Mouse (Mus musculus): ENCODE results near the gene Rnf144a.
A peak's percentile ranks its signal among the peaks of the same experiment; 100 is the strongest.

Gene Rnf144a

GRCm38 (mm10) chr12:26373721-26374120, 41.3 kb downstream of the Rnf144a start:
- no peak for DNase-seq (ENCODE audit: low spot score)

DNA sequence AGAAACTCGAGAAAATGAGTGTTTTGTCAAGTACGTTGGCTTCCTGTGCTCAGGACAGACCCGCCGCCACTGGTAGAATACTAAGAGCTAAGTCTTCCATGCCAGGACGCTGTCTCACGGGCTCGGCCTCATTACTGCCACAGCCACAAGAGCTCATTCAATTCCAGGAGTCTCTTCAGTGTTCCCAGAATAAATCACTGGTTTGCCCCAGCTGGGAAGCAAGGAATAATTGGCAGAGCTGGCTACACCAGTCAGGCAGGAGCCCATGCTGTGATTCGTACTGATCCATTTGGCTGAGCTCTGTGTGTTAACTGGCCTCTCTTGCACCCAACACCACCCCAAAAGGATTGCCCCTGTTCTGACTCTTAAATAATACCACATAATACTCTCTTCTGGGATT, 45.0 kb downstream of the Rnf144a start:
- no peak for DNase-seq (ENCODE audit: low spot score)

DNA sequence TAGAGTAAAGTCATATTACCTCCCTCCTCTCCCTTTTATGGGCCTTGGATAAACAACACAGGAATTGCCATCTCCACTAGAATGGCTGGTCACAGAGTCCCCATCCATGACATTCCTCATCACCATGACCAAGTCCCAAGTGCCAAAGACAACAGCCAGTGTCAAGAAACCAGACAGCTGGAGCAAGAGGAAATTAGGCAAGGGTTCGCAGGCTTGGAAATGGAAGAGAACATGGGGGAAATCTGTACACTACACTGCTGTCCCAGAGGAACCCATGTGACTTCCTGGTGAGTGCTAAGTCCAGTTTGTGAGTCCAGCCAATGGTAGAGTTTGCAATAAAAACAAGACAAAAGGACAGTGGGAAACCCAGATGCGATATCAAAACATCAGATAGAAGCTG, 47.7 kb downstream of the Rnf144a start:
- no peak for DNase-seq (ENCODE audit: low spot score)

DNA sequence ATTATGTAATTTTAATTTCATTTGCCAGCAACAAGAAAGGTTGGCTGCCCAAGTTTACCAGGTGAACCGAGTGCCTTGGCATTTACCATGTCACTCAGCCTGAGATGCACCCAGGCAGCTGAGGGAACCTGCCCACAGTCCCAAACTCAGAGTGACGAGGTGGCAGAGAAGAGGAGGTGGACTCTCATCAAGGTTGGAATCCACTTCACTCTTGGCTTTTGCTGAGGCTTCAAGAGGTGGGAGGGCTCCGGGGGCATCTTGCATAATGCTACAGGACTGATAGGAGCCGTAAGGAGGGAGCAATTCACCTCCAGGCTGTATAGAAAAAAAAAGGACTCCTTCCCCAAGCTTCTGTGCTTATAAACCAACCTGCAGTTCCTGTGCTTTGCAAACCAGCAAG, 48.7 kb downstream of the Rnf144a start:
- no peak for DNase-seq (ENCODE audit: low spot score)

GRCm38 (mm10) chr12:26365531-26366315, 49.3 kb downstream of the Rnf144a start:
- DNase-seq (ENCODE audit: low spot score), result no peak

DNA sequence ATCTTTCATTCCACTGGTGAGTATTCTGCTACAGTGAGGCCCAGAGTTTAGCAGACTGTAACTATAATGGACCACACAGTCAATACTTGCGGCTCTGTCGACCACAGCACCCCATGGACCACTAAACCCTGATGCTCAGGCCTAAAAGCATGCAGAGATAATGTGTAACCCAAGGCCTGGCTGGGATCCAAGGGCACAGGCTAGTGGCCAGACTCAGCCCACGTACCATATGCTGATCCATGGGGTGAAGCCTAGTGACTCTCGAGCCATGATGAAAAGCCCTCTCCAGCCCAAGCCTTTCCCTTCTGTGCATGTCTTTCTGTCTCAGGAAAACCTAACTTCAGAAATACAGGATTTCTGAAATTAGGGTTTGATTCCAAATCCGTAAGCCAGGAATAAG, 50.2 kb downstream of the Rnf144a start:
- DNase-seq (ENCODE audit: low spot score), result no peak

DNA sequence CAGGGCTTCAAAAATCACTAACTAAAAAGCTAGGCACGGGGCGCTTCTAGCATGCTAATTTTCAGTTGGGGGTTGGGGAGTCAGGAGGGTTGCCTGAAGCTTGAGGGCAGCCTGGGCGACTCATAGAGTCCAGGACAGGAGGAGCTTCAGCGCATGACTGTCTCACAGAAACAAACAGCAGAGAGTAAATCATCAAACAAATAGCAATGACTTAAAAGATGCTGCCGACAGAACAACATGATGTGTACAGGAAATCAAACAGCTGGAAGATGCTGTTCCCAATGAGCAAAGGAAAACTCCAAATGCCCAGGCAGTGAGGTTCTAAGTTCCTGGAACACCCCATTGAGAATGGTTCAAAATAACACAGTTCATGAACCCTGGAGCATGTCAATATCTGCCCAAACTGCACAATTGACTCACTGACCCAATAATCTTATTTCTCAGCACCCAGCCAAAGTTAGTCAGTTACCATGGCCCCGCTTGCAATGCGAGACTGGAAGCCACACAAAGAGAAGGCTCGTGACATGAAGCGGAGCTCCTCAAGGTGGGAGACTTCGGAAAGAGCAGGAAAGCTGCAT, 54.0 kb downstream of the Rnf144a start:
- DNase-seq (ENCODE audit: low spot score), result no peak

- DNase-seq (ENCODE audit: low spot score), result no peak
Observed at GRCm38 (mm10) chr12:26359817-26360216, 55.2 kb downstream of the Rnf144a start.

DNA sequence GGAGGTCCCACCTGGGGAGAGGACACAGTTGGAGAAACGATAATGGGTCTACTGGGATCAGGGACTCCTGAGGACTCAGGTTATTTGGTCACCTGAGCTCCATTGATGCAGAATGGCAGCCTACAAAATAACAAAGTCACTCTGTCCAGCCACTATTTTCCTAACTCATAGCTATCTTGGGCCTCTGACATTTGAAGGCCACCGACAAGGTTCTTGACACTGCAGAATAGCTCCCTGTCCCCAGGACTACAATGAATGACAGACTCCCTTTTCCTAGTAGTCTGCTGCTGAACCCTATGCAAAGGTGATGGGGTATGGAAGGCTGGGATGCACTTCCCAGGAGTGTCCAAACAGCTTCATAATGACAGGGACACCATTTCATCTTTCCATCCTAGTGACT, 55.8 kb downstream of the Rnf144a start:
- DNase-seq (ENCODE audit: low spot score), result no peak

DNA sequence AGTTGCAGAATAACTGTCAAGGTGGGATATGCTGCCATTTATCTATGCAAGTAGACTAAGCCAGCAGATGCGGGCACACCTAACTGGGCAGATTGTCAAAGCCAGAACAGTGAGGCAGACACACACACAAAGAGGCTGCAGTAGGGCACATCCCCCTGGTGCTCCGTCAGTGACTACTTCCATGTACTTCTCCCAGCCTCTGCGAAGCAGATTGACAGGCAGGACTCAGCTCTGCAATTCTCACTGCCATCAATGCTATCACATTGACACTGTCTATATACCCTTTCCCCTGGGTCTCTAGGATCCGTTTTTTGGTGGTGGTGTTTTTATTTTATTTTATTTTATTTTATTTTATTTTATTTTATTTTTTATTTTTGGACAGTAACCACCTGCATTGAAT, 57.8 kb downstream of the Rnf144a start:
- no peak for DNase-seq (ENCODE audit: low spot score)

DNA sequence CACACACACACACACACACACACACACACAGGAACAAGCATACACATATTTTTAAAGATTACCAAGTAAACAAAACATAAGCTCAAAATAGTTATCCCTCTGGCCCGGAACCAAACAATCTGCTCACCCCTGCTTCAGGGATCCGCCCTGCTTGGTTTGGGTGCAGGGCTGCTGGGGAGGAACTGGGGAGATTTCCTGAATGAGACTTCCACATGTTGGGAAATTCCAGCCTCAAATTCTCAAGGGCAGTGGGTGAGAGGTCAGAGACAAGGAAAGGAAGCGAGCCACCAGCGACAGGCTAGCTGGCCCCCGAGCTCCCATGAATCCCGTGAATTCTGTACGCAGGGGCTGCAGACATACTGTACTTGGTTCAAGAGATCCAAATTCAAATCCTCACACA, 58.9 kb downstream of the Rnf144a start:
- peak; percentile 23 for DNase-seq (ENCODE audit: low spot score)

GRCm38 (mm10) chr12:26351321-26351720, 63.7 kb downstream of the Rnf144a start:
- no peak for DNase-seq (ENCODE audit: low spot score)

DNA sequence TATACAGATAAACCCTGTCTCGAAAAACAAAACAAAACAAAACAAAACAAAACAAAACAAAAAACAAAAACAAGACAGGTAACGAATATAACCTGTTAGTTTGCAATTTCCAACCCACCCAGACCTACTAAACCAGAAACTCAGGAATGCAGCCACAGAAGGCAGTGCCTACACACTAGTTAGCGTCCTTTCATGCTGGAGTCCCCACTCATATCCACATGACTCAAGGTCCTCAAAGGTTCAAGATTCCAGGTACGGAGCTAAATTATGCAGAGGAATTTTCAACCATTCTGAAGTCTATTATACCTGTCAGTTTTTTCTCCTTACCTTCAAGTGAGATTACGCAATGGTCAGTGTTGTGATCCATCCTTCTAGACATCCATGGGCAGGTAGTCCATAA, 70.6 kb downstream of the Rnf144a start:
- DNase-seq (ENCODE audit: low spot score), result no peak

DNA sequence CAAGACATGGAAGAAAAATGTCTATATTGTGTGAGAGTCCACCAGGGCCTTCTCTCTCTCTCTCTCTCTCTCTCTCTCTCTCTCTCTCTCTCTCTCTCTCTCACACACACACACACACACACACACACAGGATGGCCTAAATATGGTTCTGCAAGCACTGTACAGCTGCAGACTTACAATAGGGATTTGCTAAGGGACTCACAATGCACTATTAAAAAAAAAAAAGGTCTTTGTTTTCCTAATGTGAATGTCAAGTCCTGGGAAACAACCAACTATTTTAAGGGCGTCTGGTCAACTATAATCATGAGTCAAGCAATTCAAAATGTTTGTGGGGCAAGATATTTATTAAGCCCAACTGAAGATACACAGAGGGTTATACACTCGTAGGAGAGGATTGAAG, 71.9 kb downstream of the Rnf144a start:
- DNase-seq (ENCODE audit: low spot score), result no peak

DNA sequence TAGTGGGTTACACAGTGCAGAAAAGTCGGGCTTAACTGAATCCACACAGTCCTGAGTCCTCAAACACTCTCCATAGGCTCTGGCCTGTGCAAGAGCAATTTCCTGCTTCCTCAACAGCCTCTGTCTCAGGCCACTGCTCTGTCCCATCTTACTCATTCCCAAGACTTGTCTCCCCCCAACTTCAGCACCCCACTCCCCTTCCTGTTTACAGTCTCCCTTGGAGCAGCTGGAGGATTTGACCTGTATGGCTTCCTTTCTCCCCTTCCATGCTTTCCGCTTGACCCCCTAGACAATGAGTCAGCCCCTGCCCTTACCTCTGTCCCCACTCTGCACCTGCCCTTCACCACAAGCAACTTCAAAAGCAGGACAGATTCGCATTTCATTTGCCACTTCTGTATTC, 72.4 kb downstream of the Rnf144a start:
- DNase-seq (ENCODE audit: low spot score), result no peak

DNA sequence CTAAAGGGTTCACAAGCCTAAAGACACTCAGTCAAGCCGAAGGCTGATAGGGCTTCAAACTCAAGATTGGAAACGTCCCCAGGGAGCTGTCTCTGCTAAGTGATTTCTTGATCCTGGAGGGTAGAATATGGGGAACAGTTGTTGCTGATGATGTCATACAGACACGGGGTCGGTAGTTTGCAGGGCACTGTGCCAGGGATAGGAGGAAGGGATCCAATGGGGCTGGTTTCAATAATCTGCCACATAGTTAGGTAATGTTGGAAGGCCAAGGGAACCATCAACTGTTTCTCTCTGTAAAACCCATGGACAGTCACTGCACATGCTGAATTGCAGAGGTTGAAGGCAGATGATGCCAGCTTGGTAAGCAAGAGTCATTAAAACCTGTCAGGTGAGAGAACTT, 73.0 kb downstream of the Rnf144a start:
- DNase-seq (ENCODE audit: low spot score), result no peak

GRCm38 (mm10) chr12:26340621-26341020, 74.4 kb downstream of the Rnf144a start:
- DNase-seq (ENCODE audit: low spot score), result no peak

DNA sequence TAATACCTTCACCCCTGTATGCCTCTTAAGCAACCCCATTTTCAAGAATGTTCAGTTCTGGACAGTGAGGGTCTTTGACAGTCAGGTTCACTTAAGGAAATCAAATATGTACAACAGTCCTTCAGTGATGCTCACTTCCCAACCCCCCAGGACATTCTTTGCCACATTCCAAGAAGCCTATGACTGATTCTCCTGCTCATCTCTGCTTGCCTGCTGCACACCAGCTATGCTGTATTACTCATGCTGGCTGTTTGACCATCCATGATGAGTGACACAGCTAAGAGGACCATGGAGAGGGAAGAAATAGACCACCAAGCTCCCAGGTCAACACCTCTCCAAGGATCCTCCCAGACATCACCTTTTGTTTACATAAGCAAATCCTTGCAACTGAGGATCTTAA, 75.2 kb downstream of the Rnf144a start:
- DNase-seq (ENCODE audit: low spot score), result no peak

GRCm38 (mm10) chr12:26339181-26339580, 75.9 kb downstream of the Rnf144a start:
- DNase-seq (ENCODE audit: low spot score), result no peak

DNA sequence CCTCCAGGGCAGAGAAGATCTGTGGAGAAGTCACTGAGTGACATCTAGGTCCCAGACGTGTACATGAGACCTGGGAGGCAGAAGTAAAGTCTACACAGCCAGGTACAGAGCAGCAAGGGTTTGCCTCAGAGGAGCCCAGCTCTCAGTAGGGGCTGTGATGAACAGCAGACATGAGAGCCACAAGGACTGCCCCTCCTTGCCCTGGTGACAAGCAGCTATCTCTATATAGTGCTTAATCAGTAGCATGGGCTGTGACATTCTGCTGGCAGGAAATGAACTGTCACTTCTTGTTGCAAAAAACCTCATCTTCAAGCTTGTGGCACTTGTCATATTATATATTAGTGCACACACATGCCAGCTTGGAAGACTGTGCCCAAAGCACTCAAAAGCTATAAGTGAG, 81.4 kb downstream of the Rnf144a start:
- no peak for DNase-seq (ENCODE audit: low spot score)

GRCm38 (mm10) chr12:26331048-26331447, 84.0 kb downstream of the Rnf144a start:
- peak; percentile 26 for DNase-seq (ENCODE audit: low spot score)

GRCm38 (mm10) chr12:26329756-26330155, 85.3 kb downstream of the Rnf144a start:
- DNase-seq (ENCODE audit: low spot score), result no peak

DNA sequence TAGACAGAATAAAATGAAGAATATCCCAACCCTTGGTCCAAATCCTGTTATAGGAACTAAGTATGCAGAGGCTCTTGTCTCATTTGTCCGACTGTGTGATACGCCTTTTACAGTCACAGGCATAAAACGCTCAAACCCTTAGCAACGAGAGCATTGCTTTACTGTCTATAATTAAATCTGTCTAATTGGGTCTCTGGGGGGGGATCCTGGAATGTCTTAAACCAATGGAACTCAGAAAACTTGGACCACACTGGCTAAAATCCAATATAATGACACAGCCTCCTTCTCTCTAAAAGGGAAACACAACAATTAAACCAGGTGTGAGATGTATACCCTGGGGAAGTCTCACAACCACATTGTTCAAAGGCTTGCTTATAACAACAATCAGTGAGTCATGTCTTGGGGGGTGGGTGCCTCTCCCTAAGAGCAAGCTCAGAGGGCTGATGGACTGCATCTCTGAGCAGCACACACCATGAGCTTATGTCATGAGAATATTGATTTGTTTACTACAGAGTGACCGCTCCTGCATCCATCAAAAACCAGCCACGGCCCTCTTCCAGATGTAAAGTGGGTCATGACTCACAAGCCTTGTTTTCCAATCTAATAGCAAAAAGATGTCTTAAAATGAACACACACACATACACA, 85.9 kb downstream of the Rnf144a start:
- no peak for DNase-seq (ENCODE audit: low spot score)
